Mouse (Mus musculus) heart, embryonic 11.5 days (tissue): Measurements from ENCODE around the gene Samd10. TPM values are rescaled to one million over a fixed set of nuclear protein-coding genes. Genes with fewer than 3 reads are reported as not detected.

Source experiments
- ATAC-seq: fragments of 200-750 bp; cut with Nextera tagmentation; replicated peaks from 2 replicates; pipeline ENCODE4 v1.8.0; 2017; ENCODE audit warnings: moderate library complexity; ENCODE audit not compliant: insufficient number of reproducible peaks, low FRiP score, low TSS enrichment
- H3K27ac ChIP-seq: fragments of 300-500 bp; sonication (generic); 2 replicates; pipeline ENCODE4 v1.5.1; 2014; ENCODE audit warnings: mild to moderate bottlenecking, low read depth, low read length
- H3K27me3 ChIP-seq: fragments of 300-500 bp; sonication (generic); 2 replicates; pipeline ENCODE4 v1.6.1; 2014; ENCODE audit warnings: mild to moderate bottlenecking, low read length, mixed read lengths; ENCODE audit not compliant: control insufficient read depth, insufficient read depth
- H3K36me3 ChIP-seq: fragments of 300-500 bp; sonication (generic); 2 replicates; pipeline ENCODE4 v1.6.1; 2014; ENCODE audit warnings: mild to moderate bottlenecking, low read length, moderate library complexity, mixed read lengths; ENCODE audit not compliant: control insufficient read depth, insufficient read depth
- H3K4me1 ChIP-seq: fragments of 300-500 bp; sonication (generic); 2 replicates; pipeline ENCODE4 v1.6.1; 2014; ENCODE audit warnings: low read length; ENCODE audit not compliant: control insufficient read depth, insufficient read depth
- H3K4me2 ChIP-seq: fragments of 300-500 bp; sonication (generic); 2 replicates; pipeline ENCODE4 v1.6.1; 2014; ENCODE audit warnings: mild to moderate bottlenecking, moderate library complexity
- H3K4me3 ChIP-seq: fragments of 300-500 bp; sonication (generic); 2 replicates; pipeline ENCODE4 v1.5.1; 2014; ENCODE audit warnings: low read depth, low read length
- H3K9ac ChIP-seq: fragments of 300-500 bp; sonication (generic); 2 replicates; pipeline ENCODE4 v1.6.1; 2014; ENCODE audit warnings: mild to moderate bottlenecking, low read depth, low read length, moderate library complexity
- H3K9me3 ChIP-seq: fragments of 300-500 bp; sonication (generic); replicated peaks from 2 replicates; pipeline ENCODE4 v1.6.1; 2016; ENCODE audit warnings: low read length; ENCODE audit not compliant: control insufficient read depth
- WGBS: fragments of 180-500 bp; shearing (Covaris S2); extraction: QIAGEN DNeasy Blood & Tissue Kit; methylation state at CpG from one replicate; pipeline ENCODE4 v1.1.7; 2014; ENCODE audit not compliant: insufficient replicate concordance; 5-methylcytosine and 5-hydroxymethylcytosine counted together
- polyA plus RNA-seq: library from polyadenylated mRNA; unstranded; fragments of >200 nt; fragmentation: Nextera tagmentation; extraction: Ambion mirVana; gene quantifications from 2 replicates; pipeline ENCODE4 v1.2.1, GENCODE M21; 2014

Samd10 gene
- polyA plus RNA-seq: 13.7 and 14.6 TPM in 2 replicates

DNA sequence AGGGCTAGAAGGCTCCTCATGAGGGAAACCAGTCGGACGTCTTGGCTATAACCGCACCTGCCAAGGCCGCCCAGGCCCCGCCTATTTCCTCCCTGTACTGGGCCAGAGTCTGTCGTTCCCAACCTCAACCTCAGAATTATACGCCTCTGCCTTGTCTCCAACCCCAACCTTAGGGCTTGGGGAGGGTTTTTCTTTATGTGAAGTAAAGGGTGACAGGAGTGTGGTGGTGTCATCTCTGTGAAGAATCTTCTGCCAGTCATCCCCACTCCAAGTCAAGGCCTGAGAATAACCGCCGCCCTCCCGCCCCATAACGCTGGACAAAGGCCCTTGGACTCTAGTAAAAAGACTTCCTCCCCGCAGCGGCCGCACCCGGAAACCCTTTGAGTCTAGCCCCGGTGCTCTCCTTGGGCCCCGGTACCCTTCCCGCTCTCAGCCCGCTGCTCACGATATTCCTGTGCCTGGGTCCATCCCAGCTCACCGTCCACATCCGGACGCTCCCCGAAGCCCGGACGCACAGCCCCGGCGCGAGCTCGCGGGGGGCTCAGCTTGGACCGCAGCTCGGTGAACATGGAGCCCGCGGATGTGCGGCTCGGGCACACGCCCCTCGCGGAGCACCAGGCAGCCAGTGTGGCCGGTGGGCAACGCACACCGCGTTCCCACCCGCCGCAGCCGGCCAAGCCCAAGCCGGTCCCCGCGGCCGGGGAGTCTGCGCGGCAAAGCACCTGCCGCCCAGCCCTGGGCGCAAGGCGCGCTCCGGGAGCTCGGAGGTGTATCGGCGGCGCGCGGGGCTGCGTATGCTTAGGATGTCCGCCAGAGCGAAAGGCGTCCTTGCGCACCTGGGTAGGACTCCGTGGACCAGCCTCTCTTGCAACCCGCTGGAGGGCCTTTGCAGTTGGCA, at the start of gene Samd10:
TSS of gene Samd10 (minus strand) at position 759 of the 898 bp plus-strand sequence.
- Histone ChIP-seq H3K9ac (peak within 1 kb of the TSS; percentile 82), H3K27me3 (no peaks in the 10 kb centered on the region), H3K36me3 (no peaks in the 10 kb centered on the region), H3K4me2 (peak within 1 kb of the TSS; percentile 98), H3K9me3 (no peaks in the 10 kb centered on the region), H3K4me1 (peaks cover 14% of the 10 kb centered on the region; the same call in 1 of the 2 replicates), H3K27ac (peak within 1 kb of the TSS; percentile 29; the same call in 1 of the 2 replicates), H3K4me3 (peak within 1 kb of the TSS; percentile 78)
- 3% methylated on average over 71 of the region's 71 CpGs for WGBS
- peak; percentile 39; the same call in 1 of the 2 replicates for ATAC-seq

DNA sequence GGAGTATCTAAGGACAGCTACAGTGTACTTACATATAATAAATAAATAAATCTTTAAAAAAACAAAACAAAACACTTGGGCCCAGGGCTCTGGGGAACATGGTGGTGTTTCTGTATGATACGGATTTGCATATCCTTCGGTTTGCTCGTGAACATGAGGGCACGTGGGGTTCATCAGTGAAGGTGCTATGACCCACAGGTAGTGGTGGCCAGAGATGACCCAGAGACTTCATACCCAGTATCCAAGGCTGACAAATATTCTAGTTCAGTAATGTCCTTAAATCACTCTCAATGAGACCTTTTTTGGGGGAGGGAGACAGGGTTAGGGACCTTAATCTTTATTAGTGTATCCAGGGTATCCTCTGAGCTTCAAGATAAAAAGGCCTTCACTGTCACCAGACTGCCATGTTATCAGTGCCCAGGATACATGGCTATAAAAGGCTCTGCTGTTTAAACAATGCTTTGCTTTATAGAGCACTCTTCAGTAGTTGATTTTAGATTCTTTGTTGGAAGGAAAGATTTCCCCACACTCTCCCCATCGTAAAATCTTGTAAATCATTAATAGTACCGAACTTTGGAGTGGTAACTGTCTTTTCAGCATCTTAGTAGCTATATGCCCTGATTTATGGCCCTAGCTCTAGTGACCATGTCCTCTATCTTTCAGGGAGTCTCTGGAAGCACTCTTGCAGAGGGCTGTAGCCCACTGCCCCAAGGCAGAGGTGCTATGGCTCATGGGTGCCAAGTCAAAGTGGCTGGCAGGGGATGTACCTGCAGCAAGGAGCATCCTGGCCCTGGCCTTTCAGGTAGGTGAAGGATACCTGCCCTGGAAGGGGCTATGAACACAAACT, 47.8 kb upstream of the Samd10 start:
- Histone ChIP-seq H3K36me3 (peaks cover 35% of the 10 kb centered on the region), H3K9ac (no peak overlapping the region), H3K4me3 (no peak overlapping the region), H3K4me1 (no peaks in the 10 kb centered on the region), H3K27me3 (no peaks in the 10 kb centered on the region), H3K9me3 (no peaks in the 10 kb centered on the region), H3K4me2 (no peak overlapping the region), H3K27ac (no peak overlapping the region)
- ATAC-seq: no peak
- WGBS: 86% methylated on average over 6 of the region's 6 CpGs

DNA sequence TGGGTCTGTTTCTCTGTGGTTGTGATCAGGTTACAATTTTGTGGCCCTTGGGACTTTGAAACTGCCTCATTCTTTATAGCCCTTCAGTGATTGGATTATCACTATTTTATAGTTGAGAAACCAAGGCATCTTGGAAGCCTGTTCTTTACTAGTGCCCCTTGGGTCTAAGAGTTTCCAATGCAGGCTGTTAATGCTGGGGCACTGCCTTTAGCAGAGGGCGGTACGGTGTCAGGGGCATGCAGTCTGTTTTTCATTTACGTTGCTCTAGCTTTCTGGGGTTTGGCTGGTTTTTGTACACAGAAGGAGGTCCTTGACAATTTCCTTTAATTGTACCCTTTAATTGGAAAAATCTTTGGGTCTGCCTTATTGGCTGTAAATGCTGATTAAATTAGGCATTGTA, 46.7 kb upstream of the Samd10 start:
- Histone ChIP-seq H3K4me1 (no peaks in the 10 kb centered on the region), H3K9ac (no peak overlapping the region), H3K4me3 (no peak overlapping the region), H3K36me3 (peaks cover 32% of the 10 kb centered on the region), H3K9me3 (no peaks in the 10 kb centered on the region), H3K4me2 (no peak overlapping the region), H3K27ac (no peak overlapping the region), H3K27me3 (no peaks in the 10 kb centered on the region)
- 95% methylated on average over 3 of the region's 3 CpGs for WGBS
- ATAC-seq: no peak

DNA sequence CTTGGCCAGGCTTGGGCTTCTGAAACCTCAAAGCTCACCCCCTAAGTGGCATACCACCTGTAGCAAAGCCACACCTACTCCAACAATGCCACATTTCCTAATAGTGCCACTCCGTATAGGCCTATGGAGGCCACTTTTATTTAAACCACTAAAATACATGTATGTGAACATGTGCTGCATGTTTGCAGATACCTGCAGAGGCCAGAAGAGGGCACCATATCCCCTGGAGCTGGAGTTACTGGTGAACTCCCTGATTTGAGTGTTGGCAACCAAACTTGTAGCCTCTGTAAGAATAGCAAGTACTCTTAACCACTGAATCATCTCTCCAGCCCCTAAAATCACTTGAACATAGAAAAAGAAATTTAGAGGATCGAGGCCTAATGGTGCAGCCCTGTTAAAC, 45.3 kb upstream of the Samd10 start:
- no peak overlapping the region for H3K4me2 ChIP-seq
- H3K9me3 ChIP-seq: no peaks in the 10 kb centered on the region
- peaks cover 19% of the 10 kb centered on the region for H3K36me3 ChIP-seq
- no peaks in the 10 kb centered on the region for H3K27me3 ChIP-seq
- no peak overlapping the region for H3K4me3 ChIP-seq
- no peak for ATAC-seq
- 93% methylated on average over 2 of the region's 2 CpGs for WGBS
- no peak overlapping the region for H3K27ac ChIP-seq
- no peaks in the 10 kb centered on the region for H3K4me1 ChIP-seq
- H3K9ac ChIP-seq: no peak overlapping the region

DNA sequence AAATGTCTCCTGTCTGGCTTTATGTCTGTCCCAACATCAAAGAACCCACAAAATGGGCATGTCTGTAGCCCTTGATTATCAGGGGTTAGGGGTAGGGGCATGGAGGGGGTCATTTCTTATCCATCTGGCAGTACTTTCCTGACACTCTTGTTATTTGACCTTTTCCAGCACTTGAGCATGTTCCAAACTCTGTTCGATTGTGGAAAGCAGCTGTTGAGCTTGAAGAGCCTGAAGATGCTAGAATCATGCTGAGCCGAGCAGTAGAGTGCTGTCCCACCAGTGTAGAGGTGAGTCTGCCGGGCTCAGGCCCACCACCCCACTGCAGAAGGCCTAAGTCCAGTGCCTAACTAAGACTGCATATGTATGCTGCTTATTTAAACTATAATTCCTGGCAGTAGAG, 36.9 kb upstream of the Samd10 start:
- Histone ChIP-seq H3K36me3 (peaks cover 35% of the 10 kb centered on the region), H3K9me3 (no peaks in the 10 kb centered on the region), H3K9ac (no peak overlapping the region), H3K4me2 (no peak overlapping the region), H3K4me3 (no peak overlapping the region), H3K27ac (no peak overlapping the region), H3K4me1 (no peaks in the 10 kb centered on the region), H3K27me3 (no peaks in the 10 kb centered on the region)
- 88% methylated on average over 3 of the region's 3 CpGs for WGBS
- no peak for ATAC-seq

DNA sequence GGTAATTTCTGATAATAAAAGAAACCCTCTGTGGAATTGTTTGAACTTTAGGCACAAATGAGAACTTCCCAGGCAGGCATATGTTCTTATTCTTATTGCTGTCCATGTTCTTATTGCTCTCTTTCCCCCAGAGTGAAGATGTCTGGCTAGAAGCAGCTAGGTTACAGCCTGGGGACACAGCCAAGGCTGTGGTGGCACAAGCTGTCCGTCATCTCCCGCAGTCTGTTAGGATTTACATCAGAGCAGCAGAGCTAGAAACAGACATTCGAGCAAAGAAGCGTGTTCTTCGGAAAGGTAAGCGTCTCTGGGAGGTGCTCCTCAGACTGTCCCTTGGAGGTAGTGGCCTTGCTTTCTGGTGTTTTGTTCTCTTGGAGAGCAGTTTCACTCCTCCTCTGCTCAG, 33.6 kb upstream of the Samd10 start:
- H3K4me3 ChIP-seq: no peak overlapping the region
- ATAC-seq: no peak
- 93% methylated on average over 6 of the region's 6 CpGs for WGBS
- H3K4me1 ChIP-seq: no peaks in the 10 kb centered on the region
- no peak overlapping the region for H3K9ac ChIP-seq
- peaks cover 35% of the 10 kb centered on the region for H3K36me3 ChIP-seq
- no peaks in the 10 kb centered on the region for H3K9me3 ChIP-seq
- no peaks in the 10 kb centered on the region for H3K27me3 ChIP-seq
- no peak overlapping the region for H3K4me2 ChIP-seq
- H3K27ac ChIP-seq: no peak overlapping the region

DNA sequence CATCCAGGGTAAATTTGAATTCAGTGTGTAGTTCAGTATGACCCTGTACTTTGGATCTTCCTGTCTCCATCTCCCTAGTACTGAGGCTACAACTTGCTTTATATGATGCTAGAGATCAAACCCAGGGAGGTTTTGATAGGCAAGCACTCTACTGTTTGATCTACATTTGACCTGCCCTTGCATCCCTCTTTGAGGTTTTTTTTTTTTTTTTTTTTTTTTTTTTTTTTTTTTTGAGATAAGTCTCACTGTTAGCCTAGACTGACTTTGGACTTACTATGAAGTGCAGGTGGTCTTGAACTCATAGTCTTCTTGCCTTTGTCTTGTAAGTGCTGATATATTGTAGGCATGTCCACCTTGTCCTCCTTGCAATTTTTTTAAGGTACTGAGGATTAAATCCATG, 29.5 kb upstream of the Samd10 start:
- no peak overlapping the region for H3K9ac ChIP-seq
- H3K9me3 ChIP-seq: no peaks in the 10 kb centered on the region
- peaks cover 12% of the 10 kb centered on the region for H3K36me3 ChIP-seq
- H3K27me3 ChIP-seq: no peaks in the 10 kb centered on the region
- H3K27ac ChIP-seq: no peak overlapping the region
- no peak for ATAC-seq
- H3K4me3 ChIP-seq: no peak overlapping the region
- H3K4me1 ChIP-seq: no peaks in the 10 kb centered on the region
- no peak overlapping the region for H3K4me2 ChIP-seq

DNA sequence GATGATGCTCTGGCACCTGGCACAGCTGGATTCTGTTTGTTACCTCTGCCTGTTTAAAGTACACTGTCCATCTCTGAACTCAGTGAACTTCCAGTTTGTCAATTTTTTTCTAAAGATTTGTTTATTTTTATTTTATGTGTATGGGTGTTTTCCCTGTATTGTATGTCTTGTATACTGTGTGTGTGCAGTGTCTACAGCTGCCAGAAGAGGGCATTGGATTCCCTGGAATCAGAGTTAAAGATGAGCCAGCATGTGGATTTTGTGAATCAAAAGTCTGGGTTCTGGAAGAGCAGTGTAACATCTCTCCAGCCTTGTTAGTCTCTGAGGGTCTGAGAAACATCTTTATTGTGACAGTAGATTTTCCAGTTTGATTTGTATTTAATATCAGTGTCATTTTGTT, 24.4 kb upstream of the Samd10 start:
- no peak for ATAC-seq
- Histone ChIP-seq H3K27ac (no peak overlapping the region), H3K9ac (no peak overlapping the region), H3K4me2 (no peak overlapping the region), H3K9me3 (no peaks in the 10 kb centered on the region), H3K27me3 (no peaks in the 10 kb centered on the region), H3K4me3 (no peak overlapping the region), H3K4me1 (no peaks in the 10 kb centered on the region), H3K36me3 (peaks cover 19% of the 10 kb centered on the region)
